Mouse (Mus musculus) thymus, adult 2 months (tissue): ENCODE results near the gene Ano1. TPM values are rescaled to one million over a fixed set of nuclear protein-coding genes. Genes with fewer than 3 reads are reported as not detected.

Experiments used
- DNase-seq: peaks from one replicate; pipeline ENCODE4 v3.0.0; 2021
- H3K27ac ChIP-seq: fragments of 200-500 bp; 2 replicates; pipeline ENCODE4 v1.5.1; 2012; ENCODE audit warnings: low read length, control low read depth; ENCODE audit not compliant: control insufficient read depth, insufficient read depth
- H3K27me3 ChIP-seq: fragments of 200-500 bp; 2 replicates; pipeline ENCODE4 v1.6.1; 2012; ENCODE audit warnings: mild to moderate bottlenecking, low read length, moderate library complexity, mixed read lengths; ENCODE audit not compliant: control insufficient read depth, insufficient read depth
- H3K36me3 ChIP-seq: fragments of 200-500 bp; 2 replicates; pipeline ENCODE4 v1.6.1; 2012; ENCODE audit warnings: mild to moderate bottlenecking, low read length, moderate library complexity; ENCODE audit not compliant: control insufficient read depth, insufficient read depth
- H3K4me1 ChIP-seq: fragments of 200-500 bp; replicated peaks from 2 replicates; pipeline ENCODE4 v1.6.1; 2012; ENCODE audit warnings: low read length; ENCODE audit not compliant: control insufficient read depth, insufficient read depth
- H3K4me3 ChIP-seq: fragments of 200-500 bp; 2 replicates; pipeline ENCODE4 v1.5.1; 2012; ENCODE audit warnings: mild to moderate bottlenecking, low read length, control low read depth, moderate library complexity; ENCODE audit not compliant: control insufficient read depth, insufficient read depth
- CTCF ChIP-seq: fragments of 200-500 bp; IDR thresholded peaks from 2 replicates; pipeline ENCODE4 v1.5.1; 2012; ENCODE audit warnings: mild to moderate bottlenecking, control low read depth, low read length, moderate library complexity, borderline replicate concordance; ENCODE audit not compliant: control insufficient read depth, poor library complexity, insufficient read depth; ENCODE audit errors: extremely low read depth
- POLR2A ChIP-seq: fragments of 200-500 bp; IDR thresholded peaks from 2 replicates; pipeline ENCODE4 v1.6.1; 2012; ENCODE audit warnings: mild to moderate bottlenecking, low read length, control low read depth, moderate library complexity; ENCODE audit not compliant: control insufficient read depth, poor library complexity, insufficient read depth; ENCODE audit errors: extremely low read depth
- WGBS: fragments of 180-500 bp; shearing (Covaris S2); methylation state at CpG from one replicate; pipeline ENCODE4 v1.1.7; 2018; 5-methylcytosine and 5-hydroxymethylcytosine counted together
- polyA plus RNA-seq: library from polyadenylated mRNA; depleted of rRNA; stranded (reverse); fragments of >200 nt; gene quantifications from 2 replicates; pipeline ENCODE4 v1.2.3, GENCODE M21; 2012

The Ano1 gene
- polyA plus RNA-seq, 1 experiment = 3.7 TPM

GRCm38 (mm10) chr7:144675632-144676031 is 76.1 kb downstream of the Ano1 start:
- no peaks in the 10 kb centered on the region for H3K4me1 ChIP-seq
- H3K4me3 ChIP-seq = no peak overlapping the region
- no peak for DNase-seq
- H3K27ac ChIP-seq = no peak overlapping the region
- no peaks in the 10 kb centered on the region for H3K36me3 ChIP-seq
- WGBS = 97% methylated on average over 8 of the region's 8 CpGs
- H3K27me3 ChIP-seq = no peaks in the 10 kb centered on the region; the same call in 1 of the 2 replicates
- TF ChIP-seq CTCF = no peak
- no peak for TF ChIP-seq POLR2A

- TF ChIP-seq CTCF (no peak), POLR2A (no peak)
- no peak overlapping the region for H3K27ac ChIP-seq
- no peaks in the 10 kb centered on the region for H3K4me1 ChIP-seq
- WGBS = 93% methylated on average over 2 of the region's 2 CpGs
- no peak for DNase-seq
- no peaks in the 10 kb centered on the region for H3K36me3 ChIP-seq
- H3K27me3 ChIP-seq = no peaks in the 10 kb centered on the region
- H3K4me3 ChIP-seq = no peak overlapping the region
Observed at GRCm38 (mm10) chr7:144669895-144670294, 81.9 kb downstream of the Ano1 start.

GRCm38 (mm10) chr7:144668603-144669278 is 83.0 kb downstream of the Ano1 start:
- no peaks in the 10 kb centered on the region for H3K27me3 ChIP-seq
- TF ChIP-seq POLR2A = no peak
- no peak for TF ChIP-seq CTCF
- no peak for DNase-seq
- no peak overlapping the region for H3K27ac ChIP-seq
- no peak overlapping the region for H3K4me3 ChIP-seq
- no peaks in the 10 kb centered on the region for H3K36me3 ChIP-seq
- H3K4me1 ChIP-seq = no peaks in the 10 kb centered on the region
- 22% methylated on average over 7 of the region's 7 CpGs for WGBS

- Histone ChIP-seq H3K27ac (no peak overlapping the region), H3K27me3 (no peaks in the 10 kb centered on the region), H3K36me3 (no peaks in the 10 kb centered on the region), H3K4me3 (no peak overlapping the region), H3K4me1 (no peaks in the 10 kb centered on the region)
- no peak for DNase-seq
- TF ChIP-seq POLR2A (no peak), CTCF (no peak)
- 96% methylated on average over 6 of the region's 6 CpGs for WGBS
Observed at GRCm38 (mm10) chr7:144667091-144667490, 84.7 kb downstream of the Ano1 start.

- no peak for DNase-seq
- WGBS = 88% methylated on average over 3 of the region's 3 CpGs
- Histone ChIP-seq H3K4me1 (no peaks in the 10 kb centered on the region), H3K27me3 (no peaks in the 10 kb centered on the region), H3K4me3 (no peak overlapping the region), H3K36me3 (no peaks in the 10 kb centered on the region), H3K27ac (no peak overlapping the region)
- no peak for TF ChIP-seq CTCF
- TF ChIP-seq POLR2A = no peak
Observed at GRCm38 (mm10) chr7:144665585-144665984, 86.2 kb downstream of the Ano1 start.

GRCm38 (mm10) chr7:144663566-144663965 is 88.2 kb downstream of the Ano1 start:
- Histone ChIP-seq H3K36me3 (no peaks in the 10 kb centered on the region), H3K27me3 (no peaks in the 10 kb centered on the region), H3K27ac (no peak overlapping the region), H3K4me1 (no peaks in the 10 kb centered on the region), H3K4me3 (no peak overlapping the region)
- DNase-seq = no peak
- TF ChIP-seq CTCF = no peak
- no peak for TF ChIP-seq POLR2A
- WGBS = 88% methylated on average over 6 of the region's 6 CpGs
